13 mouse cellular contexts compared by ENCODE assay signal in the genomic region with DNA sequence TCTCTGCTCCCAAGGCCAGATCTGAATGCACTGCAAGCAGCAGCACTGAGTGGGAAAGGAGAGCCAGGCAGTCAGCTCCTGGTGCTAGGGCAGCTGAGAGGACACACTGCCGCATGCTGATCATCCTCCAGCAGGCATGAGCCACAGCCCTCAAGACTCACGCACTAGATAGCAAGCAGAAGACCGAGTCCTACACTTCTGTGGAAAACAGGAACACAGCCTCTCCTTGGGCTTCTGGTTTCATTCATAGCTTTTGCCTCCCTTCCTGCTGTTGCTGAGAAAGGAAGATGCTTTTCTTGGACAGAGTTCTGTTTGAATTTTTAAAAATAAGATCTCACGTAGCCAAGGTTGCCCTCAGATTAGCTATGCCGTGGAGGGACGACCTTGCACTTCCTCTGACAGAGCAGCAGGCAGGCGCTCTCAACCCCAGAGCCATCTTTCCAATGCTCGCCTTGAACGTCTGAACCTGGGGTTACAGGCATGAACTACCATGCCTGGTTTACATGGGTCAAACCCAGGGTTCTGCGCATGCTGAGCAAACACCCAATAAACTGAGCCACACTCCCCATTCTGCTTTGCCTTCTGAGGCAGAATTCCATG. TPM values are rescaled to one million over a fixed set of nuclear protein-coding genes. Genes with fewer than 3 reads are reported as not detected.
A peak's percentile ranks its signal among the peaks of the same experiment; 100 is the strongest.
DNase-seq lines count a peak whose midpoint lies in the region; ATAC-seq and TF ChIP-seq lines count a peak whose summit lies in the region.
"Had no signal": no experiment of that assay in that cellular context is flagged by ENCODE, and none has a peak within 500 bp of the region (broad histone marks: within the 10 kb centered on the region; RNA-seq: fewer than 3 reads in every experiment).

No protein-coding gene starts in this region.

- DNase-seq in forebrain, embryonic 10.5 days (ENCODE audit: extremely low spot score, low spot score): no peak
- no peak for DNase-seq in heart, postnatal 25 days (ENCODE audit: low spot score)
- DNase-seq in midbrain, embryonic 10.5 days (ENCODE audit: low spot score): no peak
- DNase-seq in heart, postnatal 0 days (ENCODE audit: low spot score): no peak
- no peak for DNase-seq in lung, postnatal 4 days
- DNase-seq: cerebellum, postnatal 36 days; liver, postnatal 0 days had no signal

- no peaks in the 10 kb centered on the region for H3K9me3 ChIP-seq in forebrain, embryonic 10.5 days
- no peaks in the 10 kb centered on the region for H3K9me3 ChIP-seq in forebrain, embryonic 13.5 days (replicated peaks)
- no peaks in the 10 kb centered on the region for H3K9me3 ChIP-seq in heart, embryonic 15.5 days (replicated peaks)
- no peaks in the 10 kb centered on the region for H3K9me3 ChIP-seq in midbrain, embryonic 10.5 days (replicated peaks)
- no peaks in the 10 kb centered on the region for H3K9me3 ChIP-seq in midbrain, embryonic 15.5 days
- no peaks in the 10 kb centered on the region for H3K9me3 ChIP-seq in heart, postnatal 0 days (replicated peaks; ENCODE audit: control insufficient read depth, low read length)
- H3K9me3 ChIP-seq: embryonic facial prominence, embryonic 15.5 days; stomach, embryonic 15.5 days had no signal

- 82% methylated on average over 10 of the region's 10 CpGs for WGBS in forebrain, embryonic 10.5 days
- WGBS in forebrain, embryonic 13.5 days: 86% methylated on average over 10 of the region's 10 CpGs
- WGBS in heart, embryonic 15.5 days: 53% methylated on average over 10 of the region's 10 CpGs
- WGBS in midbrain, embryonic 10.5 days: 84% methylated on average over 10 of the region's 10 CpGs
- 83% methylated on average over 10 of the region's 10 CpGs for WGBS in midbrain, embryonic 15.5 days
- 43% methylated on average over 10 of the region's 10 CpGs for WGBS in heart, postnatal 0 days

- TF ChIP-seq EP300 in heart, postnatal 0 days (IDR thresholded peaks at IDR 0.05; ENCODE audit: low read depth): no peak

- H3K36me3 ChIP-seq in forebrain, embryonic 10.5 days (replicated peaks): no peaks in the 10 kb centered on the region
- no peaks in the 10 kb centered on the region for H3K36me3 ChIP-seq in forebrain, embryonic 13.5 days (ENCODE audit: poor library complexity, severe bottlenecking)
- no peaks in the 10 kb centered on the region for H3K36me3 ChIP-seq in heart, embryonic 15.5 days
- no peaks in the 10 kb centered on the region for H3K36me3 ChIP-seq in midbrain, embryonic 10.5 days
- H3K36me3 ChIP-seq in midbrain, embryonic 15.5 days (replicated peaks): no peaks in the 10 kb centered on the region
- H3K36me3 ChIP-seq in heart, postnatal 0 days (replicated peaks; ENCODE audit: control insufficient read depth, insufficient read depth, low read length): no peaks in the 10 kb centered on the region
- H3K36me3 ChIP-seq: embryonic facial prominence, embryonic 15.5 days; stomach, embryonic 15.5 days had no signal

- no peak for TF ChIP-seq CTCF in heart, postnatal 0 days (IDR thresholded peaks at IDR 0.05; ENCODE audit: low read depth)

- ATAC-seq in forebrain, embryonic 13.5 days: no peak
- no peak for ATAC-seq in heart, embryonic 15.5 days (replicated peaks; ENCODE audit: insufficient number of reproducible peaks, insufficient read depth, low FRiP score, low read depth)
- ATAC-seq in midbrain, embryonic 15.5 days (replicated peaks): no peak
- no peak for ATAC-seq in heart, postnatal 0 days (ENCODE audit: insufficient read depth, low read depth)
- ATAC-seq: inflammation-experienced regulatory T-cells, adult 6 months; liver, postnatal 0 days had no signal

- intact Hi-C loops in heart, postnatal 25 days (cut with DNase I): no loop called here

- H3K4me1 ChIP-seq in forebrain, embryonic 10.5 days: peaks cover 54% of the 10 kb centered on the region
- peaks cover 32% of the 10 kb centered on the region for H3K4me1 ChIP-seq in forebrain, embryonic 13.5 days
- peaks cover 55% of the 10 kb centered on the region for H3K4me1 ChIP-seq in heart, embryonic 15.5 days (replicated peaks)
- peaks cover 50% of the 10 kb centered on the region for H3K4me1 ChIP-seq in midbrain, embryonic 10.5 days
- H3K4me1 ChIP-seq in midbrain, embryonic 15.5 days: peaks cover 32% of the 10 kb centered on the region
- peaks cover 45% of the 10 kb centered on the region for H3K4me1 ChIP-seq in heart, postnatal 0 days (ENCODE audit: control insufficient read depth, insufficient read depth)

- no peaks in the 10 kb centered on the region for H3K27me3 ChIP-seq in forebrain, embryonic 10.5 days (ENCODE audit: poor library complexity, severe bottlenecking)
- H3K27me3 ChIP-seq in forebrain, embryonic 13.5 days: no peaks in the 10 kb centered on the region
- H3K27me3 ChIP-seq in heart, embryonic 15.5 days: no peaks in the 10 kb centered on the region
- H3K27me3 ChIP-seq in midbrain, embryonic 10.5 days (ENCODE audit: low read depth, poor library complexity, severe bottlenecking): no peaks in the 10 kb centered on the region
- H3K27me3 ChIP-seq in midbrain, embryonic 15.5 days (replicated peaks): no peaks in the 10 kb centered on the region
- H3K27me3 ChIP-seq in heart, postnatal 0 days (ENCODE audit: control insufficient read depth, insufficient read depth, low read length): no peaks in the 10 kb centered on the region
- H3K27me3 ChIP-seq: embryonic facial prominence, embryonic 15.5 days; stomach, embryonic 15.5 days had no signal

- no peak overlapping the region for H3K4me2 ChIP-seq in forebrain, embryonic 13.5 days
- H3K4me2 ChIP-seq in heart, embryonic 15.5 days: no peak overlapping the region
- no peak overlapping the region for H3K4me2 ChIP-seq in midbrain, embryonic 15.5 days
- H3K4me2 ChIP-seq in heart, postnatal 0 days (ENCODE audit: low read depth, low read length): no peak overlapping the region
- H3K4me2 ChIP-seq: embryonic facial prominence, embryonic 15.5 days; stomach, embryonic 15.5 days had no signal

- peak overlapping the region; percentile 30 for H3K27ac ChIP-seq in forebrain, embryonic 10.5 days
- H3K27ac ChIP-seq in forebrain, embryonic 13.5 days: no peak overlapping the region
- H3K27ac ChIP-seq in heart, embryonic 15.5 days: peak overlapping the region; percentile 59
- peak overlapping the region; percentile 47 for H3K27ac ChIP-seq in midbrain, embryonic 10.5 days (replicated peaks)
- no peak overlapping the region for H3K27ac ChIP-seq in midbrain, embryonic 15.5 days
- peak overlapping the region; percentile 56 for H3K27ac ChIP-seq in heart, postnatal 0 days (ENCODE audit: low read depth)
- H3K27ac ChIP-seq: embryonic facial prominence, embryonic 15.5 days; stomach, embryonic 15.5 days had no signal

- no peak overlapping the region for H3K9ac ChIP-seq in forebrain, embryonic 13.5 days
- H3K9ac ChIP-seq in heart, embryonic 15.5 days: no peak overlapping the region
- H3K9ac ChIP-seq in midbrain, embryonic 15.5 days: no peak overlapping the region
- no peak overlapping the region for H3K9ac ChIP-seq in heart, postnatal 0 days (replicated peaks; ENCODE audit: low read depth, low read length)
- H3K9ac ChIP-seq: embryonic facial prominence, embryonic 15.5 days; liver, postnatal 0 days; stomach, embryonic 15.5 days had no signal

- no peak overlapping the region for H3K4me3 ChIP-seq in forebrain, embryonic 10.5 days
- H3K4me3 ChIP-seq in forebrain, embryonic 13.5 days: no peak overlapping the region
- no peak overlapping the region for H3K4me3 ChIP-seq in heart, embryonic 15.5 days
- H3K4me3 ChIP-seq in midbrain, embryonic 10.5 days: no peak overlapping the region
- H3K4me3 ChIP-seq in midbrain, embryonic 15.5 days: no peak overlapping the region
- H3K4me3 ChIP-seq in heart, postnatal 0 days (ENCODE audit: low read depth, low read length): no peak overlapping the region
- H3K4me3 ChIP-seq: embryonic facial prominence, embryonic 15.5 days; stomach, embryonic 15.5 days had no signal

RNA-seq across cellular contexts. Expression of gene Irf2bp2, which starts 51.6 kb away (rescaled TPM):
- polyA plus RNA-seq in forebrain, embryonic 10.5 days (2016; fragmentation: Nextera tagmentation; extraction: Ambion mirVana): 3.0 and 3.4 TPM in 2 replicates
- 8.1 and 8.3 TPM in 2 replicates for polyA plus RNA-seq in forebrain, embryonic 13.5 days (2015; fragmentation: Nextera tagmentation; extraction: Ambion mirVana)
- 10.3 and 10.4 TPM in 2 replicates for polyA plus RNA-seq in heart, embryonic 15.5 days (2015; fragmentation: Nextera tagmentation; extraction: Ambion mirVana)
- 10 to 100 TPM; 63.9 to 71.4 TPM for total RNA-seq in heart, postnatal 25 days (2021)
- polyA plus RNA-seq in midbrain, embryonic 10.5 days (2016; fragmentation: Nextera tagmentation; extraction: Ambion mirVana): 3.8 and 4.0 TPM in 2 replicates
- 9.7 and 10.0 TPM in 2 replicates for polyA plus RNA-seq in midbrain, embryonic 15.5 days (2015; fragmentation: Nextera tagmentation; extraction: Ambion mirVana)
- 132 and 175 TPM in 2 replicates for total RNA-seq in heart, postnatal 0 days (2014; rRNA removed; ENCODE audit: low replicate concordance)
- 9.6 and 9.8 TPM in 2 replicates for polyA plus RNA-seq in heart, postnatal 0 days (2015; fragmentation: Nextera tagmentation; extraction: Ambion mirVana)

Comparison
In these comparisons a context has a peak if more than half of its experiments do, and no peak if none do; other contexts are left out.
1. H3K27ac ChIP-seq: peak in forebrain, embryonic 10.5 days (single experiment), heart, embryonic 15.5 days (single experiment), midbrain, embryonic 10.5 days (single experiment) and heart, postnatal 0 days (single experiment); none in forebrain, embryonic 13.5 days (single experiment) and midbrain, embryonic 15.5 days (single experiment).